Mouse (Mus musculus): ENCODE measurements around the gene Prelp. TPM values are rescaled to one million over a fixed set of nuclear protein-coding genes. Genes with fewer than 3 reads are reported as not detected.

Gene Prelp
- polyA plus RNA-seq, 1 experiment from 2014 or later, result 4.4 TPM

- no peaks in the 10 kb centered on the region for H3K27me3 ChIP-seq (ENCODE audit: control insufficient read depth, insufficient read depth, low read length)
- H3K4me3 ChIP-seq (ENCODE audit: low read length), result no peak overlapping the region
- H3K36me3 ChIP-seq (ENCODE audit: control insufficient read depth, insufficient read depth), result no peaks in the 10 kb centered on the region
- H3K27ac ChIP-seq (ENCODE audit: low read length), result no peak overlapping the region
- H3K4me1 ChIP-seq (ENCODE audit: control insufficient read depth, insufficient read depth, low read length), result peaks cover 28% of the 10 kb centered on the region
- no peak overlapping the region for H3K4me2 ChIP-seq (ENCODE audit: low read depth, low read length)
- H3K9me3 ChIP-seq (replicated peaks; ENCODE audit: control insufficient read depth, low read length), result no peaks in the 10 kb centered on the region
- WGBS, result 80% methylated on average over 6 of the region's 6 CpGs
- no peak for ATAC-seq (replicated peaks; ENCODE audit: extremely low read depth, insufficient read depth, low FRiP score)
- no peak overlapping the region for H3K9ac ChIP-seq (ENCODE audit: low read length)
Measured at GRCm38 (mm10) chr1:133897293-133897692, 23.9 kb downstream of the Prelp start.

GRCm38 (mm10) chr1:133891489-133891888, 29.7 kb downstream of the Prelp start:
- ATAC-seq (replicated peaks; ENCODE audit: extremely low read depth, insufficient read depth, low FRiP score), result peak; percentile 59
- Histone ChIP-seq H3K9ac (ENCODE audit: low read length) (peak overlapping the region; percentile 44), H3K4me2 (ENCODE audit: low read depth, low read length) (peak overlapping the region; percentile 25; the same call in 1 of the 2 replicates), H3K4me1 (ENCODE audit: control insufficient read depth, insufficient read depth, low read length) (peaks cover 50% of the 10 kb centered on the region), H3K9me3 (replicated peaks; ENCODE audit: control insufficient read depth, low read length) (no peaks in the 10 kb centered on the region), H3K4me3 (ENCODE audit: low read length) (no peak overlapping the region), H3K27ac (ENCODE audit: low read length) (peak overlapping the region; percentile 73), H3K27me3 (ENCODE audit: control insufficient read depth, insufficient read depth, low read length) (no peaks in the 10 kb centered on the region), H3K36me3 (ENCODE audit: control insufficient read depth, insufficient read depth) (no peaks in the 10 kb centered on the region)
- WGBS, result 2% methylated on average over 5 of the region's 5 CpGs

- peak; percentile 62 for ATAC-seq (replicated peaks; ENCODE audit: extremely low read depth, insufficient read depth, low FRiP score)
- peak overlapping the region; percentile 18; the same call in 1 of the 2 replicates for H3K4me3 ChIP-seq (ENCODE audit: low read length)
- 19% methylated on average over 20 of the region's 20 CpGs for WGBS
Measured at GRCm38 (mm10) chr1:133889949-133890598, 31.1 kb downstream of the Prelp start.

GRCm38 (mm10) chr1:133887538-133888250, 33.5 kb downstream of the Prelp start:
- no peak overlapping the region for H3K4me3 ChIP-seq (ENCODE audit: low read length)
- peaks cover 28% of the 10 kb centered on the region for H3K4me1 ChIP-seq (ENCODE audit: control insufficient read depth, insufficient read depth, low read length)
- no peaks in the 10 kb centered on the region for H3K36me3 ChIP-seq (ENCODE audit: control insufficient read depth, insufficient read depth)
- H3K27ac ChIP-seq (ENCODE audit: low read length), result no peak overlapping the region
- no peak for ATAC-seq (replicated peaks; ENCODE audit: extremely low read depth, insufficient read depth, low FRiP score)
- no peak overlapping the region for H3K9ac ChIP-seq (ENCODE audit: low read length)
- no peaks in the 10 kb centered on the region for H3K27me3 ChIP-seq (ENCODE audit: control insufficient read depth, insufficient read depth, low read length)
- 90% methylated on average over 5 of the region's 5 CpGs for WGBS
- H3K9me3 ChIP-seq (replicated peaks; ENCODE audit: control insufficient read depth, low read length), result no peaks in the 10 kb centered on the region
- H3K4me2 ChIP-seq (ENCODE audit: low read depth, low read length), result no peak overlapping the region

More at GRCm38 (mm10) chr1:133889949-133890598, 31.1 kb downstream of the Prelp start:
- peak overlapping the region; percentile 48 for H3K4me2 ChIP-seq (ENCODE audit: low read depth, low read length)
- no peaks in the 10 kb centered on the region for H3K36me3 ChIP-seq (ENCODE audit: control insufficient read depth, insufficient read depth)
- H3K9me3 ChIP-seq (replicated peaks; ENCODE audit: control insufficient read depth, low read length), result no peaks in the 10 kb centered on the region
- peaks cover 43% of the 10 kb centered on the region for H3K4me1 ChIP-seq (ENCODE audit: control insufficient read depth, insufficient read depth, low read length)
- H3K27me3 ChIP-seq (ENCODE audit: control insufficient read depth, insufficient read depth, low read length), result no peaks in the 10 kb centered on the region
- H3K27ac ChIP-seq (ENCODE audit: low read length), result peak overlapping the region; percentile 70
- peak overlapping the region; percentile 41 for H3K9ac ChIP-seq (ENCODE audit: low read length)

GRCm38 (mm10) chr1:133887044-133887443, 34.2 kb downstream of the Prelp start:
- Histone ChIP-seq H3K27me3 (ENCODE audit: control insufficient read depth, insufficient read depth, low read length) (no peaks in the 10 kb centered on the region), H3K4me2 (ENCODE audit: low read depth, low read length) (no peak overlapping the region), H3K9me3 (replicated peaks; ENCODE audit: control insufficient read depth, low read length) (no peaks in the 10 kb centered on the region), H3K9ac (ENCODE audit: low read length) (no peak overlapping the region), H3K4me1 (ENCODE audit: control insufficient read depth, insufficient read depth, low read length) (peaks cover 31% of the 10 kb centered on the region), H3K27ac (ENCODE audit: low read length) (no peak overlapping the region), H3K36me3 (ENCODE audit: control insufficient read depth, insufficient read depth) (no peaks in the 10 kb centered on the region), H3K4me3 (ENCODE audit: low read length) (no peak overlapping the region)
- 20% methylated on average over 8 of the region's 8 CpGs for WGBS
- ATAC-seq (replicated peaks; ENCODE audit: extremely low read depth, insufficient read depth, low FRiP score), result no peak

GRCm38 (mm10) chr1:133886431-133886830, 34.8 kb downstream of the Prelp start:
- ATAC-seq (replicated peaks; ENCODE audit: extremely low read depth, insufficient read depth, low FRiP score), result no peak
- no peaks in the 10 kb centered on the region for H3K27me3 ChIP-seq (ENCODE audit: control insufficient read depth, insufficient read depth, low read length)
- no peak overlapping the region for H3K9ac ChIP-seq (ENCODE audit: low read length)
- no peak overlapping the region for H3K4me2 ChIP-seq (ENCODE audit: low read depth, low read length)
- H3K9me3 ChIP-seq (replicated peaks; ENCODE audit: control insufficient read depth, low read length), result no peaks in the 10 kb centered on the region
- no peaks in the 10 kb centered on the region for H3K36me3 ChIP-seq (ENCODE audit: control insufficient read depth, insufficient read depth)
- peaks cover 30% of the 10 kb centered on the region for H3K4me1 ChIP-seq (ENCODE audit: control insufficient read depth, insufficient read depth, low read length)
- H3K27ac ChIP-seq (ENCODE audit: low read length), result no peak overlapping the region
- WGBS, result 61% methylated on average over 6 of the region's 6 CpGs
- no peak overlapping the region for H3K4me3 ChIP-seq (ENCODE audit: low read length)

GRCm38 (mm10) chr1:133885811-133886210, 35.4 kb downstream of the Prelp start:
- WGBS, result 85% methylated on average over 7 of the region's 7 CpGs
- ATAC-seq (replicated peaks; ENCODE audit: extremely low read depth, insufficient read depth, low FRiP score), result no peak
- Histone ChIP-seq H3K4me2 (ENCODE audit: low read depth, low read length) (no peak overlapping the region), H3K27me3 (ENCODE audit: control insufficient read depth, insufficient read depth, low read length) (no peaks in the 10 kb centered on the region), H3K27ac (ENCODE audit: low read length) (no peak overlapping the region), H3K9me3 (replicated peaks; ENCODE audit: control insufficient read depth, low read length) (no peaks in the 10 kb centered on the region), H3K36me3 (ENCODE audit: control insufficient read depth, insufficient read depth) (no peaks in the 10 kb centered on the region), H3K4me1 (ENCODE audit: control insufficient read depth, insufficient read depth, low read length) (peaks cover 27% of the 10 kb centered on the region), H3K9ac (ENCODE audit: low read length) (no peak overlapping the region), H3K4me3 (ENCODE audit: low read length) (no peak overlapping the region)

GRCm38 (mm10) chr1:133884746-133885145, 36.5 kb downstream of the Prelp start:
- no peak overlapping the region for H3K27ac ChIP-seq (ENCODE audit: low read length)
- no peak for ATAC-seq (replicated peaks; ENCODE audit: extremely low read depth, insufficient read depth, low FRiP score)
- H3K36me3 ChIP-seq (ENCODE audit: control insufficient read depth, insufficient read depth), result no peaks in the 10 kb centered on the region
- no peaks in the 10 kb centered on the region for H3K27me3 ChIP-seq (ENCODE audit: control insufficient read depth, insufficient read depth, low read length)
- no peaks in the 10 kb centered on the region for H3K9me3 ChIP-seq (replicated peaks; ENCODE audit: control insufficient read depth, low read length)
- peaks cover 19% of the 10 kb centered on the region for H3K4me1 ChIP-seq (ENCODE audit: control insufficient read depth, insufficient read depth, low read length)
- no peak overlapping the region for H3K4me2 ChIP-seq (ENCODE audit: low read depth, low read length)
- 81% methylated on average over 9 of the region's 9 CpGs for WGBS
- H3K9ac ChIP-seq (ENCODE audit: low read length), result no peak overlapping the region
- no peak overlapping the region for H3K4me3 ChIP-seq (ENCODE audit: low read length)

- WGBS, result 70% methylated on average over 6 of the region's 6 CpGs
- Histone ChIP-seq H3K27ac (ENCODE audit: low read length) (no peak overlapping the region), H3K9me3 (replicated peaks; ENCODE audit: control insufficient read depth, low read length) (no peaks in the 10 kb centered on the region)
Measured at GRCm38 (mm10) chr1:133884090-133884489, 37.1 kb downstream of the Prelp start.

More at GRCm38 (mm10) chr1:133884090-133884489, 37.1 kb downstream of the Prelp start:
- Histone ChIP-seq H3K36me3 (ENCODE audit: control insufficient read depth, insufficient read depth) (no peaks in the 10 kb centered on the region), H3K4me3 (ENCODE audit: low read length) (no peak overlapping the region), H3K4me2 (ENCODE audit: low read depth, low read length) (no peak overlapping the region), H3K27me3 (ENCODE audit: control insufficient read depth, insufficient read depth, low read length) (no peaks in the 10 kb centered on the region), H3K9ac (ENCODE audit: low read length) (no peak overlapping the region), H3K4me1 (ENCODE audit: control insufficient read depth, insufficient read depth, low read length) (peaks cover 20% of the 10 kb centered on the region)
- ATAC-seq (replicated peaks; ENCODE audit: extremely low read depth, insufficient read depth, low FRiP score), result no peak
